Mouse (Mus musculus): ENCODE results near the gene Derl3.

- TF ChIP-seq CTCF (IDR thresholded peaks at IDR 0.05; ENCODE audit: low read depth, low read length) (no peak), POLR2A (IDR thresholded peaks at IDR 0.05; ENCODE audit: borderline replicate concordance, low read depth, low read length) (no peak)
Measured at GRCm38 (mm10) chr10:75884742-75885141, 8.5 kb upstream of the Derl3 start.
